Mouse (Mus musculus): ENCODE measurements around the gene Ccdc9b. TPM values are rescaled to one million over a fixed set of nuclear protein-coding genes. Genes with fewer than 3 reads are reported as not detected.

Gene Ccdc9b
- total RNA-seq, 2 experiments from 2014 or later, result 4.8 to 5.6 TPM

DNA sequence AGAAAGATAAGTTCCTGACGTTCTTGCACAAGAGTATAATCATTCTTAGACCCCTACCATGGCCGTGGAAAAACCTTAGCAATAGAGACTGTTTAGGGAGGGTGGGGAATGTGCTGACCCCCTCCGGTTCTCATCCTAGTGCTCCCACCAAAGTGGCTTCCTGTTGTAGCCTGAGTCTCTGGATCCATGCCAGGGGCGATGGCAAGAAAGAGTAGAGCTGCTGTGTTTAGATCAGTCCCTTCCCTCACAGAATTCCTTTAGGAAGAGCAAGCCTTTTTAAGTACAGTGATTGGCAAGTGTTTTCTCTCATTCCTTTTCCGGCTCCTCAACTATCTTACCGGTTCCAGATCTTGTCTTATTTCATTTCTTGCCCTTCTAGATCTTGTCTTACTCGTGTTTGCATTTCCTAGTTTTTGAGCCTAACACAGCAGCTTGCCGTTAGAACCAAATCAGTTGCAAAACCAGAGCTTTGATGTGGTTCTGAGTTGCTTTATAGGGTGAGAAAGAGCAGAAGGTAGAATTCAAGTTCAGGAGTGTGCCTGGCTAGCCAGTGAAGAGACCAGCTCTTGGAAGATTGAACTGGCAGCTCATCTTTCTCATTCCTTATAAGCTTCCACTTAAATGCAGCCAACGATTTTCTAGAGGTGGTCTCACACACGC is 15.0 kb downstream of the Ccdc9b start:
- peak in 1 of 2 experiments; percentile 62 for DNase-seq

DNA sequence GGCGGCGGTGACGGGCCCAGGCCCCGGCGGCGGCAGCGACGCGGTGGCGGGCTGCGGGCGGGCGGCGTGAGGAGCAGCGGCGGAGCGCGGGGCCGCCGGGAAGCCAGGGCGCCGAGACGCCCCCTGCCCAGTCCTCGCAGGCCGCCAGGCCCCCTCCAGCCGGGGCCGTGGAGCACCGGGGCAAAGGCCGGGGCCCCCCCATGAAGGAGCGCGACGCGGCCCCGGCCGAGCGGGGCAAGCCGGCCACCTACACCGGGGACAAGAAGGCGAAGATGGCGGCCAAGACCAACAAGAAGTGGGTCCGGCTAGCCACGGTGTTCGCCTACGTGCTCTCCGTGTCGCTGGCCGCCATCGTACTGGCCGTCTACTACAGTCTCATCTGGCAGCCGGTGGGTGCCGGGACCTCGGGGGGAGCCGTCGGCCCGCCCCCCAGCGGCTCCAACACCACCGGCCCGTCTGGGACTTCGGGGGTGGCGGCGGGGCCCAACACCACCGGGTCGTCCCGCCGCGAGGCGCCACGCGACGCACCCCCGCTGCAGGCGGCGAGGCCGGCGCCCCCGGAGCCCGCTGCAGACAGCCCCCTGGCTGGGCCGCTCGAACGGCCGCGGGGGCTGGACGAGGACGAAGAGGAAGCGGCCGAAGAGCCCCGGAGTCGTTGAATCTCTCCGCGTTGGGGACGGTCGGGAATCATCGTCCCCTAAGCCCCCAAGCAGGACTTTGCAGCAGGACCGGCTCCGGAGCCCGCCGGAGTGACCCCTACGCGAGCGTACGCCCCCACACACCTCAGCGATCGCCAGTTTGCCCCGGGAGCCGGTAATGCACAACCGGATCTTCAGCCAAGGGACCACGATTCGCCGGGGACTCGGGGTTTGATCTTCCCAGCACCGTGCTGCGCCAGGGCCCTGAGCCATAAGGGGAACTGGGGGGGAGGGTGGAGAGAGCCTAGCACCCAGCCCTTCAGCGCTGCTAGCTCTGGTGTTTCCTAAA is 16.3 kb downstream of the Ccdc9b start:
- peak; percentile 42 to 54 for DNase-seq

DNA sequence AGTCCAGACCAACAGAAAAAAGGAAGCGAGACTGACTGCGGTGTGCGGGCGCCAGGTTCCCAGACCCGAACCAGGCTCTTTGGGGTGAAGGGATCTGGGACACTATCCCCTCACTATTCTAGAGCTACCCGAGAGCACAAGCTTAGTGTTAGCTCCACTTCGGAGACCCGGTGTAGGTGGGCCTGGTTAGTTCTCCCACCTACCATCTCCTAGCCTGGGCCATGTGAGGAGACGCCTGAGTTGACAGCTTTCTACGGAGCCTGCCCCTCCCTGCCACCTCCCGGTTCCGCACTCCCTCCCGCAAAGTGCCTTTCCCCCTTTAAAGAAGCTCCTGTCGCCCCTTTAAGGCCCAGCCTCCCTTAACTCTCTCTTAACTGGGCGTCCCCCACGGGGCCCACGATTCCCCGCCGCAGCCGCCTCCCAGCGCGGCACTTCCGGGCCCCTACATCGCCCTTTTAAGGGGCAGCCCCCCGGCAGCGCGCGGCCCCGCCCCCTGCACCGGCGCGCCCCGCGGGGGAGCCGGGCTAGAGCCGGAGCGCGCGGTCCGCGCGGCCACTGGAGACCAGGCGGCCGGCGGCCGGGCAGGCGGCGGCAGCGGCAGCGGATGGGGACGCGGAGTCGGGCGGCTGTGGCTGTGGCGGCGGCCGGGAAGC is 17.1 kb downstream of the Ccdc9b start, which contains the start of gene Inafm2:
Inafm2 (plus strand) TSS at position 527 of the 653 bp plus-strand sequence.
- peak; percentile 96 to 97 for DNase-seq

DNA sequence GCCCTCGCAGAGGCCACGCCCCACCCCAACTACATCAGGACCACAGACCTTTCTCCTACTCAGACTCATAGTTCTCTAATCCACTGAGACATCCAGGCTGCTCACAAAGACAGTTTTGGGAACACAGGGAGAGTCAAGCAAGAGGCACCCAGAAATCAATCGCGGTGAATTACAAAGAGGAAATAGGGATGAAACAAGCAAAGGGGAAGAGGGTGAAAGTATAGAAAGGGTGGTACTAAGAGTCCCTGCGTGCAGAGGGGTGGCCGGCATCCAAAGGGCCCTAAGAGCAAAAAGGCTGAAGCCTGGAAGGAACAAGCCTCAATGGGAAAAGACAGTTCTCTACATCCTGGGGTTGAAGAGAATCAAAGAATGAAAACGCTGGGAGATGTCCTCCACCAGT is 17.8 kb downstream of the Ccdc9b start:
- DNase-seq, result no peak

- peak in 1 of 2 experiments; percentile 58 for DNase-seq
Measured at GRCm38 (mm10) chr2:118743261-118743943, 19.1 kb downstream of the Ccdc9b start.

GRCm38 (mm10) chr2:118741183-118741582 is 21.3 kb downstream of the Ccdc9b start:
- no peak for DNase-seq

DNA sequence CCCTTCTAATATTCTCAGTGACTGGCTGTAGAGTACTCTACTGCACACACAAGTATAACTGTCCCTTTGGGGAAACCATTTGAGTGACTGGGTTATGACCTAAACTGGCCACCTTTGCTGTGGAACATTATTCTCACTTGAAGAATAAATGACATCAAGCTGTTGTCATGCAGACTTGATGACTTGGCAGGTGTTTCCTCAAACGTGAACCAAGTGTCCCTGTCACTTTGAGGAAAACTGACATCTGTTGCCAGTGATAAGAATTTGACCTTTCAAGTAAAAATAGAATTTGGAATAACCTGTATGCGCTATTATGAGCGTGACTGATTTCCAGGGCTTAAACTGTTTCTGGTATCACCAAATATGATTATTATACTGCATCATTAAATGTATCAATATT is 22.1 kb downstream of the Ccdc9b start:
- no peak for DNase-seq

DNA sequence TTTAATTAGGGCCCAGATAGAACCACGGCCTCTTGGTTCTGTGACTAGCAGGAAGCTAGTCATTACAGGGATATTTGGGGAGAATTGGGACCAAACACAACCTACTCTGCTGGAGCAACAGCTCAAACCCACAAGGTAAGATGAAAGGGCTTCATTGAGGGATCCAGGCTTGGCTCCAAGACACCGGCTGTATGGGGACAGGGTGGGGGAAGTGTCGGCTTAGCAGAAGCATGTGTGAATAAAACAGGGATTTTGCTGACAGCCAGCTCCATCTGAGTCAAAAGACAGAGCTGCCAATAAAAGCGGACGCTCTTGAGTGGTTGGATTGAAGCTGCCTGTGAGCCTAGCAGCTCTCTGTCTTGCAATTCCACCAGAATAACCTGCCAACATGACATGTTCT is 29.1 kb downstream of the Ccdc9b start:
- no peak for DNase-seq

DNA sequence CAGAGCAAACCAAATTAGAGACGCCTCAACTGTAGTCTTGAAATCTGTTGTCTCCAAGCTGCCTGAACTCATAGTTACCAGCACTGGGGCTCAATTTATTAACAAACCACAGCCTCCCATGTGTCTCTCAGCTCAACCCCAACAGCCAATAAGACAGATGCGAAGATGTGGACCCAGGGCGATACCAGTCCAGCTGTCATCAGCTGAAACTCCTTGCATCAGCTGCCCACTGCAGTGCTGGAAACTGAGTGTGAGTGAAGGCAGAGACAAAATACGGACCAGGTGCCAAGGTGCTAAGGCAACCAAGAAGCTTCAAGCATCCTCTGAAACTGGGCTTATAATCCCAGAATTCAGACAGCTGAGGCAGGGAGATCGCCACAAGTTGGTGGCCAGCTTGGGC is 30.5 kb downstream of the Ccdc9b start:
- no peak for DNase-seq

GRCm38 (mm10) chr2:118730622-118730915 is 31.9 kb downstream of the Ccdc9b start:
- peak; percentile 87 to 91 for DNase-seq

DNA sequence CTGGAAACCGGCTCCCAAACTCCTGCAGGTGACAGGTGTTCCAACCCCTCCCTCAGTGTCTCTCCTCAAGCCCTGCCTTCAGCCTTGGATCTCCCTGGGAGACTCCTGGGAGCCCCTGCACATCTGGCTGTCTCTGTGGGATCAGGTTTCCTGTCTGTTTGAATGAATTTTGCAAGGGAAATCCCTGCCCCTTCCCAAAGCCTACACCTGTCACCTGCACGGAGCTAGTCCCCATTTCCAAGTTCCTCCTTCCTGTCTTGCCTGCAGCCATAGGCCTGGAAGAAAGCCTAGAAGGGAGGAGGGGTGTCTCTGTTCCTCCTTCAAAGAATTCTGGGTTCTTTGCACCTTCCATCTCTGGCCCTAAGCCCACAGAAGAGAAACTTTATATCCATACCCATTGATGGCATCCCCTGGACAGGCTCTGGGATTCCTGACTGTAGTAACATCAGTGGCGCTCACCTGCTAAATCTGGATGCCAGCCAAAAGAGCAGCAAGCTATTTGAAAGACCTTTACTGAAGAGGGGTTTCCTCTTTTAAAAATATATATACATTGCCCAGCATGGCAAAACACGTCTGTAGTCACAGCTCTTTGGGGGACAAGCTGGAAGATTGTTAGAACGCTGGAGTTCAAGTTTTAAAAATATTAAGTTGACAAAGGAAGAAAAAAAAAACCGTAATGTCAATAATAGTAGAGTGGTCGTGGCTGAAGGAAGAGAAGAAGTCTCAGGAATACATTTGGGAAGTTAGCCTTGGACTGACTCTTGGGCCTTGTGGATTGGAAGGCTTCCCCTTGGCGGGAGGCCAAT is 32.4 kb downstream of the Ccdc9b start:
- no peak for DNase-seq

DNA sequence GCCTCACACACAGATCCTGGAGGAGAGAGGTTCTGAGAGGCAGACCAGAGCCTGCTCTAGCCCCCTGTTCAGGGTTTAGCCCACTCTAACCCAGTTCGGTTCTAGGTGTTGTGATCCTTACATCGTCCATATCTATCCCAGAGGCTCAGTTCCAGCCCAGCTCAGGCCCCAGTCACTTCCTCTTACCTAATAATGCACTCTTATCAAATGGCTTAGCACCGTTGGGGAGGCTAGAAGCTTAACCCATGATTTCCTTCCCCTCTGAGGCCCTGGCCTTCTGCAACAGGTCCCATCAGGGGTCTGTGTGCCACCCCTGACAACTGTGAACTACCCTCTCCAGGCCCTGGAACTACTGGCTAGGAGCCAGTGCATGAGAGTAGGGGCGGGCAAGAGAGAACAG is 33.3 kb downstream of the Ccdc9b start:
- DNase-seq, result no peak

DNA sequence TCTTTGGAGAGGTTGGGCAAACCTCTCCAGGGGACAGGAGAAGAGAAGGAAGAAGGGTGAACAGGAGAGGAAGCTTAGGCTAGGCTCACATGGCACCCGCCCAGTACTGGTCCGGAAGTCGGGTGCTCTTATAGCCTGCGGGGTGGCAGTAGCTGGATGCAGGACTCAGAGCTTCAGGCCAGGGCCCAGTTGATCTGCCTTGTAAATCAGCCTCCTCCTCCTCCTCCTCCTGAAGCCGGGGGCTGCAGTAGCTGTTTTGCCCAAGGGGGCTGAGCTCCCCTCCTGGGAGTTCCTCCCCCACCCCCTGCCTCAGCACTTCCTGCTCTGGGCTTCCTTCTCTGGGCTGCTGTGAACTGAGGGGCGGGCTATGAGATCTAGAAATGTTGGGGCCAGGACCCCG is 34.1 kb downstream of the Ccdc9b start, which contains the start of gene Plcb2:
Plcb2 (minus strand) TSS at position 102 of the 400 bp plus-strand sequence.
- DNase-seq, result no peak

DNA sequence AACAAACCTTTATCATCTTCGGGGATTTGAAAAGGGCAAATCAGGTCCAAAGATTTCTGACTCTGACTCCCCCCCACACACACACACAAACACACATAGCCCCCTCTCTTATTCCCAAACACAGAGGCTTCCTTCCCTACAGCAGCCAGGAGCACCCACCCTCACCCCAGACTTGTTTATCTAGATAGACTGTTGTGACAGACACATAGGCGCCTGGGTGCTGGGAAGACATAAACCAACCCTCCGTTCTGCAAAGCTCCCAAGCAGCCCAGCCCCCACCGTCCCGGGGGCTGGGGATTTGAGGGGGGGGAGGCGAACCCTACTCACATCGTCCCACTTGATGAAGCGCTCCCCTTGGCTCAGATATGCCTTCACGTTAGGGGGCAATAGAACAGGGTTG is 34.5 kb downstream of the Ccdc9b start:
- no peak for DNase-seq

GRCm38 (mm10) chr2:118726873-118727272 is 35.6 kb downstream of the Ccdc9b start:
- DNase-seq, result no peak

DNA sequence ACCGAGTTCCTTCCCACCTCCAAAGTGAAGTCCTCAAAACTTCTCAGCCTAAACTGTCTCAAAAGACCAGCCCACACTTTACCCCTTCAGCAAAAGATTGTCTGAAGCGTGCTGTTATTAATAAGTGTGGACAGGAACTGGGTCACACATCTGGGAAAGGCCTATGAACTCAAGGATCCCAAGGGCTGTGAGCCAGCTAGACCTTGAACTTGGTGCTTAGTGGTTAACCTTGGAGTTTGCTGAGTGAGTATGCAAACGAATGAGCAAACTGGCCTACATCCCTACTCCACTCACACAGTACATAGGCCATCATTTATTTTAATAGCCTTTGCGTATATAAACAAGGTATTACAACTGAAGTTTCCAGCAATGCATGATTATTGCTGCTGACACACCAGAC is 37.0 kb downstream of the Ccdc9b start:
- peak; percentile 72 to 74 for DNase-seq

DNA sequence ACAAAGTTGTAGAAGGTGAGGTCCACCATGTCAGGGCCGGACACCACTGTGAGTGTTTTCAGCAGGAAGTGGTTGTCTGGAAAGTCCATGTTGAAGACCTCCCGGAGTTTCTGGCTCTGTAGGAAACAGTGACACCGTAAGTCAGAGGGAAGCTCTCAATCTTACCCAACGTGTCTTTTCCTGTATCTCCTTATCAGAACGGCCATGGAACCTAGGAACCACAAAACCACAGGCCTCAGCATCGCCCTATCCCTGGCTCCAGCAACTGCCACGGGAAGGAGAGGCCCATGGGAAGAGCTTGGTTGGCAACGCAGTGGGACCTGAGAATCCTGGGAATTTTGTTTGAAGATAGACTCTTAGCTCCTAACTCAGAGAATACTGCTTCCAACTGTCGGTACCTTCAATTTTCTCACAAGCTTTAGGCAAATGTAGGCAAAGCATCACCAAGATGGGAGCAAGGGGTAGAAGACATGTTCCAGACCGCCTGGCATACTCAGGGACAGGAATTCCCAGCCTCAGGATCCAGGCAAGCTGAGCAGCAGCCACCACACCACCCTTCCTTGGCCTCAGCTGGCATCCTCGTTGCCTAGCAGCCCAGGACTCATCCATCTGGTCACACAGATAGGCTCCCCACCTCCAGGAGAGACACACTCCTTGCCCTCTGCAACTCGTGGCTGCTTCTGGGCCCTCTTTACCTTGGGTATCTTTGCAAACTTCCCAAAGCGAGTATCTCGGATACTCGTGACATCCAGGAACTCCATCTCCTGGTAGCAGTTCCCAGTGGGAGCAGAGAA is 38.6 kb downstream of the Ccdc9b start:
- DNase-seq, result no peak

DNA sequence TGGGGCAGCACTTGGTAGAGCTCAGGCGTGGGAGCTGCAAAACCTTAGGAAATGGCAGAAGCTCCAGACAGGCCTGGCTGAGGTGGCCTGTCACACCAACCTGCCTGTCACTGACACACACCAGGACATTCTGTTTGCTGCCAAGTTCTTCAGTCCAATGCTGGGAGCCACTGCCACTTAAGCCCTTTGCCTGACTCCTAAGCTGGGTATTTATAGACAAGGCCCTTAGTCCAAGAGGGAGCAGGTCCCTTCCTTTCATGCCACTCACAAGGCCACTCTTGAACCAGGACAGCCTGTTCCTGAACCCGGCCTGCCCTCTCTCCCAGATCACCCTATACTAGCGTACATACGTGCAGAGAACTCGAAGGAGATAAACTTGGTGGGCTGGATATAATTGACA is 45.8 kb downstream of the Ccdc9b start:
- DNase-seq, result no peak

DNA sequence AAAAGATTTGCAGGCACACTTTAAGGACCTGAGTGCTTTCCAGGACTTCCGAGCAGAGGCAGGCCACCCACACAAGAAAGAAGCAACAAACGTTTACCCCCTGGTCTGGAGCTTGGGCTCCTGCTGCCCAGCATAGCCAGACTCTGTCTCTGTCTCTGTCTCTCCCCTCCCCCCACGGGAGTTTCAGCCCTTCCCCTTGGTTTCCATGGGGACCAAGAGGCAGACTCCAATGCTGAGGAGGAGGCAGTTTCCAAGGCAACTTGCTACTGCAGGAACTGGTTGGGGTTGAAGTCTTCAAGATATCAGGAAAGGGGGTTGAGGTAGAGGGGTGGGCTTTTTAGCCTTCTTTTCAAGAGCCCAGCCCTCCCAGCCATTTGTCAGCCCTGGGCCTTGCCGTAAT is 48.2 kb downstream of the Ccdc9b start:
- no peak for DNase-seq

DNA sequence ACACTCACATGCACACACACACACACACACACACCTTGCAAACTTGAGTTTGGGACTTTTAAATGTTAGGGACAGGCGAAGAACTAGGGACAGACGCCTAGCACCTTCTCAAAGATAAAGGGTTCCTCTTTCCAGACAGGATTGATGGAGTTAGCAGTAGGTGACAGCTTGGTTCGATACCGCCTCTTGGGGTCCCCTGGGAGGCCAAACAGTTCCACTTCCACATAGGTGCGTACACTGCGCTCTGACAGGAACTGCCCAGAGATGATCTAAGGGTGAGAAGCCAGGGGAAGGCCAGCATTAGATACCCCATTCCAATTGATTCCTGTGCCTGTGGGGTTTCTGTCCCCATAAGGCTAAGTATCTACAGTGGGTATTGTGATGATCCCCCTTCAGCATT is 48.8 kb downstream of the Ccdc9b start:
- no peak for DNase-seq

All from adrenal gland, postnatal 36 days (tissue).